Mouse (Mus musculus) ovary, postnatal 10 days (tissue): ENCODE data around the gene Lrrfip1.

ENCODE experiments used
- DNase-seq: peaks from one replicate; pipeline ENCODE4 v3.0.0; 2022; ENCODE audit warnings: low spot score

Lrrfip1 gene

GRCm38 (mm10) chr1:91137036-91137435 is 138.5 kb downstream of the Lrrfip1 start:
- DNase-seq = no peak

GRCm38 (mm10) chr1:91144813-91145212 is 146.3 kb downstream of the Lrrfip1 start, which contains the start of gene Rbm44:
Gene Rbm44, plus strand, starts transcription at chr1:91145089.
- no peak for DNase-seq

- no peak for DNase-seq
Measured at GRCm38 (mm10) chr1:91151509-91151908, 153.0 kb downstream of the Lrrfip1 start.

GRCm38 (mm10) chr1:91166798-91167197 is 168.3 kb downstream of the Lrrfip1 start:
- DNase-seq = no peak

GRCm38 (mm10) chr1:91169157-91169556 is 170.6 kb downstream of the Lrrfip1 start:
- DNase-seq = no peak

- DNase-seq = no peak
Measured at GRCm38 (mm10) chr1:91174796-91175195, 176.3 kb downstream of the Lrrfip1 start.

- no peak for DNase-seq
Measured at GRCm38 (mm10) chr1:91176026-91176425, 177.5 kb downstream of the Lrrfip1 start.

GRCm38 (mm10) chr1:91176871-91177270 is 178.3 kb downstream of the Lrrfip1 start:
- DNase-seq = no peak
